Mouse (Mus musculus) G1E (cell line): Measurements from ENCODE around the gene Magi1.

ENCODE experiments used
- CTCF ChIP-seq: IDR thresholded peaks from 2 replicates; pipeline ENCODE4 v1.5.1; 2012; ENCODE audit warnings: low read depth, low read length, inconsistent platforms, mixed read lengths
- GATA1 ChIP-seq: IDR thresholded peaks from 2 replicates; pipeline ENCODE4 v1.6.1; 2012; ENCODE audit warnings: borderline replicate concordance, low read length, inconsistent platforms, mixed read lengths
- POLR2AphosphoS5 ChIP-seq: IDR thresholded peaks from 2 replicates; pipeline ENCODE4 v1.6.1; 2012; ENCODE audit warnings: low read depth, low read length, inconsistent platforms; ENCODE audit not compliant: insufficient replicate concordance

DNA sequence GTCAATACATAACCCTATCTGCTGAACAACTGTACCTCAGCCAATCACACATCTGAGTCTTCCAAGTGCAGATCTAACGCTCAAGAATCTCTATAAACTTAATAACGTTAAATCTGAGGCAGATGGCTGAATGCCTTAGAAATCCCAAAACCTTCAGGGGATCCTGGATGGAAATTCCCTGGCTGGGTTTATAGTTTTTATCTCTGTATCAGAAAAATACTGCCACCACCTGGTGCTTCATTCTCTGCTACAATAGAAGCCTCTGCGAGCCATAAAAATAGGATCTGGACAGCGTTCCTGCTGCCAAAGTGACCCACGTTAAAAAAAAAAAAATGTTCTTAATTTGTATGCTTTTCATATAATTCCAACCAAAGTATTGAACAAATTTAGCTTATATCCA, 162.2 kb downstream of the Magi1 start:
- TF ChIP-seq CTCF (no peak), GATA1 (no peak), POLR2AphosphoS5 (no peak)
